Mouse (Mus musculus): ENCODE results near the gene Usp47. TPM values are rescaled to one million over a fixed set of nuclear protein-coding genes. Genes with fewer than 3 reads are reported as not detected.
A peak's percentile ranks its signal among the peaks of the same experiment; 100 is the strongest.
"Not testable (repeated sequence)": the region's sequence is repeated elsewhere in the genome, so short reads cannot be mapped to it uniquely, and the experiment has no call there.

Gene Usp47
- polyA plus RNA-seq, 1 experiment from 2014 or later: 77.1 TPM

DNA sequence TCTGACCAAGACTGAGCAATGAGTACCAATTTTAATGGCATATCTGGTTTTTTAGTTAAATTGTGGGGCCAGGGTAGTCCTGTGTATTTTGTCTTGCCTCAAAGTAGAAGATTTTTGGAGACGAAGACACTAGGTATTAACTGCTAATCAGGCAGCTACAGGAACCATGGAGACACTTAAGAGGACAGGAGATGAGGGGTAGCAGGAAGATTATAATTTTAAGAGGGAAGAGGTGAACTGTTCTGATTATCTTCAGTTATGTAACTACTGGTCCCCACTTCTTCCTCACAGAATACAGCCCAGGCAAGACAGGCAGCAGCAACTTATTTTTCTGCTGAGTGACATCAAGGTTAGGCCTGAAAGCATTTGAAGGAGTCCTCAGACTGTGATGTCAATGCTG is 21.9 kb downstream of the Usp47 start:
- Histone ChIP-seq H3K9ac (no peak overlapping the region), H3K9me3 (replicated peaks) (no peaks in the 10 kb centered on the region), H3K4me3 (no peak overlapping the region), H3K4me1 (no peaks in the 10 kb centered on the region), H3K27ac (no peak overlapping the region), H3K36me3 (ENCODE audit: poor library complexity, severe bottlenecking) (no peaks in the 10 kb centered on the region), H3K27me3 (no peaks in the 10 kb centered on the region), H3K4me2 (no peak overlapping the region)
- 74% methylated on average over 1 of the region's 1 CpGs for WGBS
- ATAC-seq: no peak

DNA sequence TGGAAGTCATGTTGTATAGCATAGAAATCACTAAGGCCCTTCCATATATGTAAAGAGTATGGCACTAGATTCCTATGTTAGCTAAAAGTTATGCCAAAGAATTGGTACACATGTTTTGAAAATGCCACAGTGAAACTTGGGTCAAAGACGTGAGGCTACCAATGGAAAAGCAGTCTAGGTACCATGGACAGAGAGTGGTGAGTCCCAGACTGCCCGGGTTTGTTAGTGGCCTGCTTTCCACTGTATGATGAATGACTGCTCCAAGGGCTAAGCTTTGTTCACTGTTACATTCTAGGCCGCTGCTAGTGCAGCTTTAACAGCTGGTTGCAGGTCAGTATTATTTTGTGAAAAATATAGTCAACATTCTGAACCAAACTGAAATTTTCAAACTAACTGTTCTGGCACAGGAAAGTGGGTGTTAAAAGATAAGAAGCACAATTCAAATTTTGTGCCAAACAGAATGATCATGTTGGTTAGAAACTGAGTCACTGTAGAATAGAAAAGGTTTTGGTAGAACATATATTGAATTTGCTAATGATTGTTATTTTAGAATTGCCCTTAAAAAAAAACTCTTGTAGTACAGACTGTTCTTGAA is 22.6 kb downstream of the Usp47 start:
- ATAC-seq: no peak
- Histone ChIP-seq H3K27ac (no peak overlapping the region), H3K4me2 (no peak overlapping the region), H3K27me3 (no peaks in the 10 kb centered on the region), H3K9me3 (replicated peaks) (no peaks in the 10 kb centered on the region), H3K4me1 (no peaks in the 10 kb centered on the region), H3K4me3 (no peak overlapping the region), H3K9ac (no peak overlapping the region), H3K36me3 (ENCODE audit: poor library complexity, severe bottlenecking) (no peaks in the 10 kb centered on the region)
- WGBS: 81% methylated on average over 3 of the region's 3 CpGs

DNA sequence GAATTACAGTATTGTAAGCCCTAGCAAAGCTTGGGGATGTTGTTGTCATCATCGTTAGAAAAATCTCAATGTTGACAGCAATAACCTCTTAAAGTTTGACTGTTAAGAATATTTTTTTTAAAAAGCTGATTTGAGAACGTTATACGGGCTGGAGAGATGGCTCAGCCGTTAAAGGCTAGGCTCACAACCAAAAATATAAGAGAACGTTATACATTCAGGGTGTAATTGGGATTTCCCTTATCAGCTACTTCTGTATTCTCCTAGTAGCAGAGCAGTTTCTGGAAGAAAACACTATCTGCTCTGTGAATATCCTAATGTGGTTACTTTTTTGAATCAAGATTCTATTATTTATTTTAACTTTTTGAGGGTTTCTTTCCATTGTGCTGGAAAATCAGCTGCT is 25.3 kb downstream of the Usp47 start:
- H3K27me3 ChIP-seq: no peaks in the 10 kb centered on the region
- ATAC-seq: no peak
- 94% methylated on average over 5 of the region's 5 CpGs for WGBS

DNA sequence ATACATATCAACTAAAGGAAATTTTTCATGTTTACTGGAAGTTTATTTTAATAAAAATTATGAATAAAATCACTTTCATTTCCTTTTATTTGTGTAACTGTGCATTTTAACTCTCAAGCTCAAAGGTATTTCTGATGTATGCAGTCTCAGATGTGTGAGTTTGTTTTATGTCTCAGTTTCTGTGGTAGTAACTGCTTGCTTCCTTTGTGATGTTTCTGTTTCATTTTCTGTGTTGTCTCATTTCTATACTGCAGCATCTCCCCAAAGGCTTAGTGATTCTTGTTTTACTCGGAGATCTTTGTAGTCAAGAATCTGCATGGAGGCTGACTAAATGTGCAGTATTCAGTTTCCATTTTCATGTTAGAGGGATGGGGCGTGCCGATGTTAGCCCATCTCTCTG is 30.4 kb downstream of the Usp47 start:
- H3K4me1 ChIP-seq: no peaks in the 10 kb centered on the region
- no peak overlapping the region for H3K4me2 ChIP-seq
- H3K9ac ChIP-seq: no peak overlapping the region
- no peak overlapping the region for H3K4me3 ChIP-seq
- WGBS: 91% methylated on average over 3 of the region's 3 CpGs
- H3K9me3 ChIP-seq (replicated peaks): no peaks in the 10 kb centered on the region
- peaks cover 24% of the 10 kb centered on the region for H3K36me3 ChIP-seq (ENCODE audit: poor library complexity, severe bottlenecking)
- ATAC-seq: no peak
- no peaks in the 10 kb centered on the region for H3K27me3 ChIP-seq
- no peak overlapping the region for H3K27ac ChIP-seq

More for the DNA sequence above, 25.3 kb downstream of the Usp47 start:
- H3K36me3 ChIP-seq (ENCODE audit: poor library complexity, severe bottlenecking): no peaks in the 10 kb centered on the region
- H3K27ac ChIP-seq: no peak overlapping the region
- H3K4me3 ChIP-seq: no peak overlapping the region
- no peak overlapping the region for H3K9ac ChIP-seq
- no peaks in the 10 kb centered on the region for H3K4me1 ChIP-seq
- H3K4me2 ChIP-seq: no peak overlapping the region
- no peaks in the 10 kb centered on the region for H3K9me3 ChIP-seq (replicated peaks)

DNA sequence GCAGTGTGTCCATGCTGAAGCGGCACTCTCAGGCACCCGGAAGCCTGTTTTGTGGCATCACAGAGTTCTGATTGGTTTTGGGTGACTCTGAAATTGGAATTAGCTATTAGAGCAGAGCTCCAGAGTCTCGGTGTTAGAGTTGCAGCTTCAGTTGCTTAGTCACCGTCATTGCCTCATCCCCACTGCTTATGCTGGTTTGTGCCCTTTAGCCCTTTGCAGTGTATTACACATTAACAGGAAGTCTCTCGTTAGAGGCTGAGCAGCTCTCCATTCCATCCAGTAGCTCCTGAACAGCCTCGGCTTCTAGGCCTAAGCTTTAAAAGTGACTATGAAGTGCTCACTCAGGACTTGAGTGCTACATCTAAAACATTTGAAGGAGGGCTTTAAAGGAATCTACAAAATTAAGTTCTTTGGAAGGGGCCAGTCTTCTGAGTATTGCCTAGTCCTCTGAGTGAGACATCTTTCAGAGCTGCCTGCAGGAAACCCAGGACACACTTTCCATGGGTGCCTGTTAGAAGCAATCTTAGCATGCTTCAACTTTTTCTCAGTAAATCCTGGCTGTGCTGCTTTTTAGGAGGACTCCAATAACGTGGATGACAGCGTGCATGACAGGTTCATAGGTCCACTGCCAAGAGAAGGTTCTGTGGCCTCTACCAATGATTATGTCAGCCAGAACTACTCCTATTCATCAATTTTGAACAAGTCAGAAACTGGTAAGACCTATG is 32.8 kb downstream of the Usp47 start:
- no peak overlapping the region for H3K27ac ChIP-seq
- H3K4me2 ChIP-seq: no peak overlapping the region
- H3K27me3 ChIP-seq: no peaks in the 10 kb centered on the region
- 87% methylated on average over 8 of the region's 8 CpGs for WGBS
- no peaks in the 10 kb centered on the region for H3K9me3 ChIP-seq (replicated peaks)
- no peak for ATAC-seq
- H3K36me3 ChIP-seq (ENCODE audit: poor library complexity, severe bottlenecking): peaks cover 34% of the 10 kb centered on the region
- no peak overlapping the region for H3K9ac ChIP-seq
- H3K4me1 ChIP-seq: no peaks in the 10 kb centered on the region
- no peak overlapping the region for H3K4me3 ChIP-seq

DNA sequence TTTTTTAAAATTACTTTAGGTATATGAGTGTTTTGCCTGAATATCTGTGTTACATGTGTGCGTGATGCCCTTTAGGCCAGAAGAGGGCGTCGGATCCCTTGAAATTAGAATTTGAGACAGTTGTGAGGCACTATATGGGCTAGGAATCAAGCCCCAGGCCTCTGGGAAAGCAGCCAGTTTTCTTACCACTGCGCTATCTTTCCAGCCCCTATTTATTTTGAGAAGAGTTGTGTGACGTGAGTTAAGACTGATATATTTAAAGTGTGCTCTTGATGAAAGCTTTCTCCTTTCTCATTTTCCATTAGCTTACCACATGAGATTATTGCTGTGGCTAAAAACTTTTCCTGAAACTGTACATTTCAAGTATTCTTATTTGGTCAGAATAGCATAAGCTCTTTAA is 51.6 kb downstream of the Usp47 start:
- Histone ChIP-seq H3K4me2 (no peak overlapping the region), H3K9me3 (replicated peaks) (no peaks in the 10 kb centered on the region), H3K27me3 (no peaks in the 10 kb centered on the region), H3K9ac (no peak overlapping the region), H3K4me3 (no peak overlapping the region), H3K4me1 (no peaks in the 10 kb centered on the region), H3K36me3 (ENCODE audit: poor library complexity, severe bottlenecking) (peaks cover 45% of the 10 kb centered on the region), H3K27ac (no peak overlapping the region)
- 91% methylated on average over 5 of the region's 5 CpGs for WGBS
- no peak for ATAC-seq

DNA sequence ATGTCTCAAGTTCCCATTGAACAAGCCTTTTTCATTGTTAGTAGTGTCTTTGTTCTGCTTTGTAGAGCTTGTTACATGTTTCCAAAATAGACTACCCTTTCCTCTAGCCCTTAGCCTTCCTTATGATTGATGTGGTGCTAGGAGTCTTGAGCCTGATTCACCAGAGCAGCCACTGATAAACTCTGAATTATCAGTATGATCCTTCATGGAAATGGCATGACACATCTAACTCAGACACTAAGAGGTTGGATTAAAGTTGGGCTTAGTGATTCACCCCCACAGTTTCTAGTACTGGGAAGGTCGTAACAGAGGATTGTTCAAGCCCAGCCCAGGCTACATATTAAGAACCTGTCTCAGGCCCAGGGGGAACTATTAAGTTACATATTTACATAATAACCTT is 59.3 kb downstream of the Usp47 start:
- peaks cover 68% of the 10 kb centered on the region for H3K36me3 ChIP-seq (ENCODE audit: poor library complexity, severe bottlenecking)
- 90% methylated on average over 1 of the region's 1 CpGs for WGBS
- no peak overlapping the region for H3K4me2 ChIP-seq
- no peaks in the 10 kb centered on the region for H3K4me1 ChIP-seq
- no peak overlapping the region for H3K9ac ChIP-seq
- no peak overlapping the region for H3K4me3 ChIP-seq
- ATAC-seq: no peak
- H3K9me3 ChIP-seq (replicated peaks): no peaks in the 10 kb centered on the region
- H3K27me3 ChIP-seq: no peaks in the 10 kb centered on the region
- no peak overlapping the region for H3K27ac ChIP-seq

DNA sequence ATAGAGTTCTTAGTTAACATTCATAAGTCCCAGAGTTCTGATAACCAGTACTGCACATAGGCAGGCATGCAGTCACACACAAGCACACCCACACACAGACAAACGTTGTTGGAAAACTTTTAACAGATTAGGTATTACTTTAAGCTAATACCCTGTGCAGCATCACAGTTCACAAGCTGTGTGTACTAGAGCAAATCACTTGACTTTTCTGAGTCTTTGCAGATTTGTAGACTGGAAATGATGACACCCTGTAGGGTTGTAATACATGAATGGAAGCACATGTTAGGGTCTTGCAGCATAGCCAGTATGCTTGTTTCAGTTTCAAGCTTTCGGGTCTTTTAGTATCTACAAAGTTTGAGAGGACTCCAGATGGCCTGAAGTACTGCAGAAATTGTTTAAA is 60.9 kb downstream of the Usp47 start:
- H3K9me3 ChIP-seq (replicated peaks): no peaks in the 10 kb centered on the region
- WGBS: 89% methylated on average over 2 of the region's 2 CpGs
- no peak overlapping the region for H3K4me3 ChIP-seq

DNA sequence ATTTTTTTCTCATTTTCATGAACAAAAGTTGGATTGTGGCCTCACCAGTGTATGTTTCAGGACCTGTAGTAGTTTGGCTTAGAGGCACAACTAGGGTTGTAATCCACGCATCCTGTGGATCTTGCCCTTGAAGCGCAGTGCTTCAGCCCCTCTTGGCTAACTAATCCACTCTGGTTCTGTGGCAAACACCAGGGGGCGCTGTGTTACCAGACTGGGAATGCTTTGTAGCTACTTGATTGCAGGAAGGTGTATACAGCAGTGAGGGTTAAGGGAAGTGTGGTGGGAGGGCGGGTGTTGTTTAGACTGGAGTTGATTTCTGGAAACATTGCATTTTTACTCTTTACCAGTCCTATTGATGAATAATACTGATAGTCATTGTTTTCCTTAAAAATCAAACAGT is 61.8 kb downstream of the Usp47 start:
- ATAC-seq: 0 out of 2 replicates have a peak, but pooled peaks have one; percentile 33

More for the DNA sequence above, 60.9 kb downstream of the Usp47 start:
- H3K4me1 ChIP-seq: no peaks in the 10 kb centered on the region
- ATAC-seq: no peak
- no peak overlapping the region for H3K4me2 ChIP-seq
- H3K36me3 ChIP-seq (ENCODE audit: poor library complexity, severe bottlenecking): peaks cover 65% of the 10 kb centered on the region
- H3K27me3 ChIP-seq: no peaks in the 10 kb centered on the region
- no peak overlapping the region for H3K27ac ChIP-seq
- H3K9ac ChIP-seq: no peak overlapping the region

DNA sequence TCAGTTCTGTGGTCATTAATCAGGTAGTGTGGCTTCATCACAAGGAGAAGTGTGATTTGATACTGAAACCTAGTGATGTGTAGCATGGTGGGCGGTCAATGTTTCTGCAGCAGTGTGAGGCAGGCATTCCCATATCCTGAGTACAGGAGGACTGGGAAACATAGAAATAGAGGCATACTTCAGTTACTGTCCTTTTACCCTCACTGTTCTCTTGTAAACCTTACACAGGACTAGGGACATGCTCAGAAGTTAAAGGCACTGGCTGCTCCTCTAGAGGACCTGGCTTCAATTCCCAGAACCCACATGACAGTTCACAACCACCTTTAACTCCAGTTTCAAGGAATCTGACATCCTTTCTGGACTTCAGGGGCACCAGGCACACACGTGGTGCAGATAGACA is 62.9 kb downstream of the Usp47 start:
- Histone ChIP-seq H3K36me3 (ENCODE audit: poor library complexity, severe bottlenecking) (peaks cover 69% of the 10 kb centered on the region), H3K9me3 (replicated peaks) (no peaks in the 10 kb centered on the region), H3K4me3 (no peak overlapping the region), H3K27me3 (no peaks in the 10 kb centered on the region), H3K27ac (no peak overlapping the region), H3K4me2 (no peak overlapping the region), H3K9ac (no peak overlapping the region), H3K4me1 (no peaks in the 10 kb centered on the region)
- WGBS: 97% methylated on average over 2 of the region's 2 CpGs
- ATAC-seq: no peak

More for the DNA sequence above, 61.8 kb downstream of the Usp47 start:
- no peak overlapping the region for H3K27ac ChIP-seq
- no peaks in the 10 kb centered on the region for H3K27me3 ChIP-seq
- peaks cover 67% of the 10 kb centered on the region for H3K36me3 ChIP-seq (ENCODE audit: poor library complexity, severe bottlenecking)
- WGBS: 37% methylated on average over 4 of the region's 4 CpGs
- no peaks in the 10 kb centered on the region for H3K4me1 ChIP-seq
- H3K9me3 ChIP-seq (replicated peaks): no peaks in the 10 kb centered on the region
- no peak overlapping the region for H3K9ac ChIP-seq
- no peak overlapping the region for H3K4me3 ChIP-seq
- H3K4me2 ChIP-seq: no peak overlapping the region

DNA sequence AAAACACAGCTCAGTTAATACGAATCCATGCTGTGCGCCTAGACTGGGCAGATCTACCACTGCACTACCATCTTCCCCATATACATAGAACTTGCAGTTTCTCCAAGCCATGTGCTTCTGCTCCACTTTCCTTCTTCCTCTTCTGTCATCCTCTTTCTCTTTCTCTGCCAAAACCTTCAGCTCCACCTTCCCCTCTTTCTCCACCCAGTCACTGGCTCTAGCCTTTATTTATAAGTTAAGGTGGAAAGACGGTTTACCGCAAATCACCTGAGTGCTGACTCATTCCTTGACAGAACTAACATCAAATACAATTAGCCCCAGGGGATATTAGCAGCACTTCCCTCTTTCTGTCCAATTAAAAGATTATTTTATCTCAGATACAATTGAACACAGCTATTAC is 71.6 kb downstream of the Usp47 start:
- not testable (repeated sequence) for H3K9me3 ChIP-seq (replicated peaks); H3K27ac ChIP-seq; H3K27me3 ChIP-seq; H3K9ac ChIP-seq; H3K4me3 ChIP-seq; H3K4me1 ChIP-seq; ATAC-seq; H3K4me2 ChIP-seq
- peaks cover 92% of the 10 kb centered on the region for H3K36me3 ChIP-seq (ENCODE audit: poor library complexity, severe bottlenecking)
- 95% methylated on average over 4 of the region's 4 CpGs for WGBS

DNA sequence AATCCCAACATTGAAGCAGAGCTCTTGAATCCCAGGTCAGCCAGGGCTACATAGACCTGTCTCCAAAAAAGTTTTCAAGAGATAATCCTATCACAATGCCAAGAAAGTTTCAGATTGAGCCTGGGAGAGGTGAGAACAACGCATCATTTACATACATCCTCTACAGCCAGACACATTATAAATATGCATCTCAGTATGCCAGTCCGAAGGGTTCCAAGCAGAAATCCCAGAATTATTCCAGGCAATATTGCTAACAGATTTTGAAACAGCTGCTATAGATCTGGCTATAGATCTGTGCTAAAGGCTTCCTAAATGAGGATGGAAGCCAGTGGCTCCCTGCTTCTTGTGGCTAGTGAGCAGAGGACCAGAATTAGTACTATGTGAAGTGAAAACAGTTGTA is 77.6 kb downstream of the Usp47 start:
- ATAC-seq: peak; percentile 48; the same call in 1 of the 2 replicates
- no peaks in the 10 kb centered on the region for H3K4me1 ChIP-seq
- peaks cover 88% of the 10 kb centered on the region for H3K36me3 ChIP-seq (ENCODE audit: poor library complexity, severe bottlenecking)
- H3K4me2 ChIP-seq: no peak overlapping the region
- H3K9me3 ChIP-seq (replicated peaks): no peaks in the 10 kb centered on the region
- H3K27ac ChIP-seq: no peak overlapping the region
- H3K27me3 ChIP-seq: no peaks in the 10 kb centered on the region
- WGBS: 89% methylated on average over 2 of the region's 2 CpGs
- H3K9ac ChIP-seq: no peak overlapping the region
- no peak overlapping the region for H3K4me3 ChIP-seq

DNA sequence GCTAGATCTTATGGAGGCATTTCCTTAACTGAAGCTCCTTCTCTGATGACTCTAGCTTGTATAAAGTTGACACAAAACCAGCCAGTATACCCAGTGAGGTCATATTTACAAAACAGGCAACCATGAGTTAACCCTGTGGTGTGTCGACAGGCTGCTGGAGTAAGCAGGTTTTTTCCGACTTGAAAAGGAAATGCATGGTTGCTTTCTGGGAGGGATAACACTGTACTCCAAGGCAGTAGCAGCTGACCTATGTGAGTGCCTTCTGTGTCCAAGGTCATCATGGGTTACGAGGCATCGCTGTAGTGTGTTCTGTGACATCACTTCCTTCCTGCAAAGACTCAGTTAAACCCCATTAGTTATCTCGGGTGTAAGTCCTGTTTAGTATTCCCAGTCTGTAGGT is 79.6 kb downstream of the Usp47 start:
- Histone ChIP-seq H3K9me3 (replicated peaks) (no peaks in the 10 kb centered on the region), H3K27ac (no peak overlapping the region), H3K36me3 (ENCODE audit: poor library complexity, severe bottlenecking) (peaks cover 90% of the 10 kb centered on the region), H3K27me3 (no peaks in the 10 kb centered on the region), H3K9ac (no peak overlapping the region), H3K4me1 (no peaks in the 10 kb centered on the region), H3K4me2 (no peak overlapping the region), H3K4me3 (no peak overlapping the region)
- WGBS: 93% methylated on average over 5 of the region's 5 CpGs
- no peak for ATAC-seq
